Mouse (Mus musculus) spleen, adult 18-20 months (tissue): ENCODE results near the gene Xylb.
A peak's percentile ranks its signal among the peaks of the same experiment; 100 is the strongest.
"Not testable (repeated sequence)": the region's sequence is repeated elsewhere in the genome, so short reads cannot be mapped to it uniquely, and the experiment has no call there.

Experiments
- DNase-seq, 2 experiments: peaks; one replicate each; pipeline ENCODE4 v3.0.0; 2022; ENCODE audit warnings: mixed read lengths in 2 of 2

Xylb gene

GRCm38 (mm10) chr9:119340909-119341816 lies 16.0 kb upstream of the Xylb start, which contains the start of gene Myd88:
Myd88 (minus strand) TSS chr9:119341411.
- DNase-seq, result peak; percentile 87 to 88

GRCm38 (mm10) chr9:119342728-119343127 lies 14.5 kb upstream of the Xylb start:
- no peak for DNase-seq

GRCm38 (mm10) chr9:119346376-119346775 lies 10.8 kb upstream of the Xylb start:
- DNase-seq, result no peak

DNA sequence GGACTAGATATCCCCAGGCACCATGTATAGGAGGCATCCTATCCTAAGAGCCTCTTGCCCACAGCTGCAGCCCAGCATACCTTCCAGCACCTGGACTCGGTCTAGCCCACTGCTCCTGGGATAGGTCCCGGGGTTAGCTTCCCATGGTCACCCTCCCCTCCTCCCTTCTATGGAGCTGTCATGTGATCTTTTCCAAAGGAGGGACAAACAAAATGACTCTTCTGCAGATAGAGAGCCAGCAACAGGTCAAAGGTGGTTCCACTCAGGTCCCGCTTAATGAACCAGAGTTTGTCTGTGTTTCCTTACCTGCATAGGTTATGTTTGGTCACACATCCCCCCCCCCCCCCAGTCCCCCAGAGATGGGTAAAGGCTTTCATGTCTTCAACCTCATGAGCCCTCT lies 6.7 kb upstream of the Xylb start:
- no peak for DNase-seq

GRCm38 (mm10) chr9:119350947-119351705 lies 6.1 kb upstream of the Xylb start:
- no peak for DNase-seq

DNA sequence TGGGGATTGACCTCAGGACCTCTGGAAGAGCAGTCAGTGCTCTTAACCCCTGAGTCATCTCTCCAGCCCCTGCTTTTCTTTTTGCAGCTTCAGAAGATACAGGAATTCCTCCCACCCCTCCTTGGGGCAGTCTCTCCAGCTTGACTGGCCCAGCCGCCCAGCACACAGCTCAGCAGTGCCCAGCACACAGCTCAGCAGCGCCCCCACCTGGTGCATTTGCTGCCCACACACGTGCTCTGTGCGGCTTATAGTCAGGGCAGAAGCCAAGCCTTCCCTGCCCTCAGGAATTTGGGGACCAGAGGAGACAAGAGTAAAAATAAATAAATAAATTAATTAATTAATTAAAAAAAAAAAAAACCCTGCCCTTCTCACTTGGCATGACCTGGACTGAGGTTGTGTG lies 5.1 kb upstream of the Xylb start:
- DNase-seq, result peak; percentile 53 to 80

DNA sequence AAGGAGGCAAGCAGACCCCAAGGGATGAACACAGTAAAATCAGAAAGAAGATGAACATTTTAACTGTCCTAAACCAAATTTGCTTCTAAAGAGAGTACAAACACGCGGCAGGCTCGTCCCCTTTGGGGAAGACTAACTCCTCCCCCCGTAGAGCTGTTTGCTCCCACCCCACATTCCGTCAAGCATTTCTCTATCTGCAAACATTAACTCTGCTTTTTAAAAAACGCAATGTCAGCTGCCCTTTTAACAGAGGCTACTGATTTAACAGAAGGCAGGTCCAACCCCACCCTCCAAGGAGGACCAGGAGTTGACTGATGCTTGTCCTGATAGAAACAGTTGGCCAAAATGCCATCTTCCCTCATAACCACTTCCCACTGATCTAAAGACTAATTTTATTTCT lies 3.3 kb upstream of the Xylb start:
- no peak for DNase-seq

DNA sequence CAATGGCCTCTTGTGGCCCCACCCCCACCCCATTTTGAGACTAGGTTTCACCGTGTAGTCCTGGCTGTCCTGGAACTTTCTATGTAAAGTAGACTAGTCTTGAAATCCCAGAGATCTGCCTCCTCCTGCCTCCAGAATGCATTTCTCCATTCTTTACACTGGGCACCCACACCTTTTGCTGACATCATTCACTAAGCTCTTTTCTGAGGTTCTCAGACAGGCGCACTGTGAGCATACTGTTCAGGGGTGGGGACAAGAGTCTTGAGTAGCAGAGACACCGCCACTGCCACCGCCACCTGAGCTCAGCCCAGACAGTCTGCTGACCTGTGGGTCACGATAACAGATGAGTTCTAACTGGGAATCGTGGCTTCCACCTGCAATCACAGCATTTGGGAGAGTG lies 1.2 kb upstream of the Xylb start:
- no peak for DNase-seq

DNA sequence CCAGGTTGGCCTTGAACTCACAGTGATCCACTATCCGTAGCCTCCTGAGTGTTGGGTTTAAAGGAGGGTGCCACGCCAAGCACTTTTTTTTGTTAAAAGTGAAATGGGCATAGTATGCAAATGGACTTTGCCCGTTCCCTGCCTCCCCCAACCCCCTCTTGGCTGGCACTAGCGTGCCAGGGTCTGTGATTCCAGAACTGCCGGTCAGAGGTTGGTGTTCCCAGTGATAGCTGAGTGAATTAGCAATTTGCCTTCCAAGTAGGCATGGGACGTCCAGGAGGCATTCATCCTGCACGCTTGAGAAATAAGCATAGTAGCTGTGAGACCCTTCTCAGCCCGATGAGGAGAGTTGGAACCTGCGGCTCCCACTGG lies 863 bp downstream of the Xylb start:
- DNase-seq, result no peak

DNA sequence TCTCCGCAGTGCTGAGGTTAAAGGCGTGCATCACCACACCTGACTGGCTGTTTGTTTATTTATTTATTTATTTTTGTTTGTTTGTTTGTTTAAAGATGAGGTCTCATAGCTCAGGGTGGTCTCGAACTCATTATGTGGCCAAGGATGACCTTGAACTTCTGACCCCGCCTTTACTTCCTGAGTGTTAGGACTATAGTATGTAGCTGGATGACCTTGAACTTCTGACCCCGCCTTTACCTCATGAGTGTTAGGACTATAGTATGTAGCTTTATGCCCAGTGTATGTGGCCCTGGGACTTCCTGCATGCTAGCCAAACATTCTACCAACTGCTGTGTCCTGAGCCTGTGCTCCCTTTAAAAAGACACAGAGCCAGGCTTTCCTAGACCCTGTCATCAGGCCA lies 4.2 kb downstream of the Xylb start:
- no peak for DNase-seq

DNA sequence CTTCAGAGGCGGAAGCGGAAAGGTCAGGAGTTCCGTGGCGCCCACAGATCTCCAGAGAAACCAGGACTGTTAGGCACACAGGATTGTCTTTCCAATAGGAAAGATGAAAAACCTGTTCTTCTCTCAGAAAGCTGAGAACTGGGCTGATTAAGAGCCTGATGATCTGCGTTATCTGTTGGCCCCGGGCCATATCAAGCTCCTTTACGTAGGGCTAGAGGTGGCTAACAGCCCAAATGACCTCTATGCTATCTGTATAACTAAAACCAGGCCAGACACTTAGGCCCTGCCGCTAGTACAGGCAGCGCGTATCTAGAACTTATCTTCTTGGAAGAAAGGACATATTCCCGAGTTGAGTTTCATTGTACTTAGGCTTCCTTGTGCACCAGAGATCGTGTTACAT lies 6.0 kb downstream of the Xylb start:
- no peak for DNase-seq

DNA sequence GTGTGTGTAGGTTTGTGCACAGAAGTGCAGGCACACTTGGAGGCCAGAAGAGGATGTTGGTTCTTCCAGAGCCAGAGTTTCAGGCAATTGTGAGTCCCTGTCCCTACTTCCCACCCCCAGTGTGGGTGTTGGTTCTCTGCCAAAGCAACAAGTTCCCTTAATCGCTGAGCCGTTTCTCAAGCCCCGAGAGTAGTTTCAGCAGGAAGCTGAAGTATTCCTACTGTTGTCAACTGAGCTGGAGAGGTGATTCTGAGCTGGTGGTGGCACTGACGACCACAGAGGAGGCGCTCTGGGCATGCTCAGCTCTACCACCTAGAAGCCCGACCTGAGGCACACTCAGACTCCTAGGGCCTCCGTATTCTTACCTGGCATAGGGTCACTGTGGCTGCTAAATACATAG lies 8.1 kb downstream of the Xylb start, which contains the start of gene Slc22a14:
Gene Slc22a14 (minus strand): TSS at position 270 of the 400 bp plus-strand sequence.
- no peak for DNase-seq

DNA sequence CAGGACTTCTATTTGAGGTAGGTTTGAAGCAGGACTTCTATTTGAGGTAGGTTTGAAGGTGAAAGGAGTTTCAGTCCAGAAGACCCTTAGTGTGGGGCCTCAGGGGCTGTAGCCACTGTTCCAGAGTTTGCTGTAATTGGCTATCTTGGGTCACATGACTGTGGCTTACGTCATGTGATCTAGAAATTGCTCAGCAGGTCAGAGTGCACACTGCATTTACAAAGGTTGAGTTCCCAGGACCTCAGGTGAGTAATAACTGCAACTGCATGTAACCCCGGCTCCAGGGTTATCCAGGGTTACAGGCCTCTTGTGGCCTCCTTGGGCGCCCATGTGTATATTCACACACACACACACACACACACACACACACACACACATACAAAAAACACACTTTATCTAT lies 11.2 kb downstream of the Xylb start:
- no peak for DNase-seq

DNA sequence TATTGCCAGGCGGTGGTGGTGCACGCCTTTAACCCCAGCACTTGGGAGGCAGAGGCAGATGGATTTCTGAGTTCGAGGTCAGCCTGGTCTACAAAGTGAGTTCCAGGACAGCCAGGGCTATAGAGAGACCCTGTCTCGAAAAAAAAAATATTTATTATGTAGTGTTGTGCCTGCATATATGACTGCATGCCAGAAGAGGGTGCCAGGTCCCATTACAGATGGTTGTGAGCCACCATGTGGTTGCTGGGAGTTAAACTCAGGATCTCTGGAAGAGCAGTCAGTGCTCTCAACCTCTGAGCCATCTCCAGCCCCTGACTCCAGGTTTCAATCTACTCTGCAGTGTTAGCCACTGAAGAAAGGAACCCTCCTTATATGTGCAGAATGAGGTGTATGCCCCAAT lies 13.6 kb downstream of the Xylb start:
- DNase-seq, result not testable (repeated sequence)

DNA sequence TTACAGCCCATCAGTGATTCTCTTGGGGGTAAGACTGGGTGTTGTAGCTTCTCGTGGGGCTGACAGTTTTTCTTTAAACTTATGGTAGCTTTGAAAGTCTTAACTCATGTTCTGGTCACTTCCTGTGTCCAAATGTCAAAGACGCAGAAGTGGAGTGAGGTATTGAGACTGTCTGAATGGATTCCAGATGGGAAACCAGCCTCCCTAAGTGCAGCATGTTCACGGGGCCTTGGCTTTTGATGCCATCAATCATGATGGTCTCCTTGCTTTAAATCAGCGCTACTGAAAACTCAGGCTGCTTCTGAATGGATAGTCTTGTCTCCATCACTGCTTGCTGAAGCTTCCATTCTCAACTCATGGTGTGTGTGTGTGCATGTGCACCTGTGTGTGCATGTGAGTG lies 14.1 kb downstream of the Xylb start:
- no peak for DNase-seq

DNA sequence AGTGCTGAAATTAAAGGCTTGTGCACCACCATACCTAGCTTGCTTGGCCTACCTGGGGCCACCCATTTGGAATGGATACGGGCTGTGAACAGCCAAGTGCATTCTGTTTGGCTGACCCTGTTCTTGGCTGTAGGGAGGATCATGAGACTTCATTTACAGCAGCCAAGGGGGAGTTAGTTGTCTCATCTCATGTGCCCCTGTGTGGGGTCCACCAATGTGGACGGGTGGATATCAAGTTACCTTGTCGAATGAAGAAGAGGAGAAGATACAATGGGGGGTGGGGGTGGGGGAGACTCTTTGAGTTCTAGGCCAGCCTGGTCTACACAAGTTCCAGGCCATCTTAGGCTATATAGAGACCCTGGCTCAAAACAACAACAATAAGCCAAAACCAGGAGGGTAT lies 17.8 kb downstream of the Xylb start:
- DNase-seq, result no peak

DNA sequence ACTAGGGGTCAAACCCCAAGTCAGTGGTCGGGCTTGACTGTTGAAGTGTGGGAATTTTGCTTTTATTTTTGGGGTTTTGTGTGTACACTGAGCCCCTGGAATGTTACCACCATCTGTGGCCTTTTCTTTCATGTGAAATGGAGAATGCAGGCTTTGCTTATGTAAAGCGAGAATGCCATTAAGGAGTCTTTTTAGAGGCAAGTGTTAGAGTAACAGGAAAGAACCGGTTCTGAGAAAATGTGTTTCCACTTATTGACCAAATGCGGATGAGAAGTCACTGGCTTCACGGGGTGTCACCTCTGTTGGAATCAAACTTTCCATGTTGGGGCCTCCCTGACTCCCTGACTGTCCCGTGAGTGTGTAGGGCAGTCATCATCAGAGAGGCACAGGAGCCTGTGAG lies 18.4 kb downstream of the Xylb start:
- no peak for DNase-seq

DNA sequence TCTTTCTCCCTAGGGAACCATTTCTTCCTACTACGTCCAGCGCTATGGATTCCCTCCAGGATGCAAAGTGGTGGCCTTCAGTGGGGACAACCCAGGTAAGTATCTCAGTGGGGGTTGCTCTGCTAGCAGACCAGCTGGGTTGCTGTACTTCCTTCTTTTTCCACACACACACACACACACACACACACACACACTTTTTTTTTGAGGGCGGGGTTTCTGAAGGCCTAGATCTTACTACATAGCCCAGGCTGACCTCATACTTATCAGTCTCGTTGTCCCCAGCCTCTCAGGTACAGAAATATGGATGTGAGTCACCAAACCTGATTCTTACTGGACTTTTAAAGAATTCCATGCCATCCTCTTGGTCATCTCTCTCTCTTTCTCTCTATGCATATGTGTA lies 21.1 kb downstream of the Xylb start:
- no peak for DNase-seq

GRCm38 (mm10) chr9:119382603-119383002 lies 25.4 kb downstream of the Xylb start:
- DNase-seq, result no peak

DNA sequence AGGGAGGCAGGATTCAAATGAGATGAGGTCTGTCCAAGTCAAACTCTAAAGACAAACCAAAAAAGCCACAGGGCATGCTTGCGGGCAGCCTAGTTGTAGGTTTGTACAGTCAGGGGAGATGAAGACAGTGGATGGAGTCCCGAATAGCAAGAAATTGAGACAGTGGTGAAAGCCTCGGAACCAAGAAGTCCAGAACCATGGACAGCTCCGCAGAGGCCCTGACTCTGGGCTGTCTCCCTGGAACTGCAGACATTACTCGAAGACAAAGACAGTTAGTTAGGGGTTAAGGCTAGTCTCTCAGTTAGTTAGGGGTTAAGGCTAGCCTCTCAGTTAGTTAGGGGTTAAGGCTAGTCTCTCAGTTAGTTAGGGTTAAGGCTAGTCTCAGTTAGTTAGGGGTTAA lies 31.8 kb downstream of the Xylb start:
- DNase-seq, result no peak

DNA sequence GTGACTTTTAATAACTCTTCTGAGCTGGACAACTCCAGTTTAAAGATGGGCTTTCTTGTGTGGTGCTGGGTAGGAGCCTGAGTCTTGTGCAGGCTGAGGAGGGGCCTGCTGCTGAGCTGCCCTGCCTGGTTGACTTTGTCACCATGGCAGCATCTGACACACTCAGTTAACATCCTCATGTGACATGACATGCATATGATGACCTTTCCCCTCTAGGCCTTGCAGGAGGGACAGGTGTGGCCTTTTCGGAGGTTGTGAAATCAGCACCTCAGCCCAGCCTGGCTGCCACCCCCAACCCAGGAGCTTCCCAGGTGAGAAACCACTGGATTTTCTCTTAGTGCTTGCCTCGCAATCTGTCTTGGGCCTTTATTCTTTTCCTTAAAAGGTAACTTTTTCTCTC lies 33.0 kb downstream of the Xylb start:
- DNase-seq, result no peak

DNA sequence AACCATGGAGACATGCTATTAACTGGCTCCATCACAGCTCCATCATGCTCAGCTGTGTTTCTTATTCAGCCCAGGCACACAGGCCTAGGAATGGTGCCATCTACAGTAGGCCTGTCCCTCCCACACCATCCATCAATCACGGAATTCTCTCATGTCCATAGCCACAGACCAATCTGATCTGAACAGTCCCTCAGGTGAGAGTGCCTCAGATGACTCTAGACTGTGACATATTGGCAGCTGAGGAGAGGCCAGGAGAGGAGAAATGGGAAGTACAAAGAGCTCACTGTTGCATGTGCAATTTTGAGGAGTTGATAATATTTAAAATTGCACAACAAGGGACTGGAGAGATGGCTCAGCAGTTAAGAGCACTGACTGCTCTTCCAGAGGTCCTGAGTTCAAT lies 37.6 kb downstream of the Xylb start:
- DNase-seq, result no peak

- DNase-seq, result no peak
Measured at GRCm38 (mm10) chr9:119401351-119401750, 44.2 kb downstream of the Xylb start.

DNA sequence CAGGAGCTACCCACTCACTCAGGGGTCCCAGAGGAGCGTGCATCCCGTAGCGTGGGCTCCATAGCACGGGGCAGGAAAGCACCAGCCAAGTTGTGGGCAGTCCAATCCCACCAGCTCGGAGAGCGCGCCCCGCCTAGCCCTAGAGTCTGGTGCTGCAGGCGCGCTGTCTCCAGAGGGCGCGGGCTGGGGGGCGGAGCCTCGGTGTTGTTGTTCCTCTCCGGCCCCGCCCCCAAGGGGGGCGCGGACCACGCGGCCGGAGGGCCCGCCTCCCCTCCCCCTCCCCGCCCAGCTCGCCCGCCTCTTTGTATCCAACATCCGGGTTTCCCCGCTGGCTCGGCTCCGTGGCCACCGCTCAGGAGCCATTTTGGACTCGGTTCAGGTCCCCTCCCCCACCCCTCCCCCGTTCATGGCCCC lies 44.6 kb downstream of the Xylb start, which contains the start of gene Acvr2b:
Gene Acvr2b (plus strand): TSS at position 318 of the 414 bp plus-strand sequence.
- peak; percentile 56 to 69 for DNase-seq
